Mouse (Mus musculus) liver, adult 2 months (tissue): ENCODE data around the gene 2700049A03Rik.

Experiments used
- CTCF ChIP-seq: fragments of 200-500 bp; IDR thresholded peaks from 2 replicates; pipeline ENCODE4 v1.5.1; 2011; ENCODE audit warnings: low read depth, low read length, control low read depth
- POLR2A ChIP-seq: fragments of 200-500 bp; IDR thresholded peaks from 2 replicates; pipeline ENCODE4 v1.6.1; 2011; ENCODE audit warnings: low read length, control low read depth; ENCODE audit not compliant: insufficient read depth; ENCODE audit errors: extremely low read depth

GRCm38 (mm10) chr12:71111331-71111730 lies 25.3 kb upstream of the 2700049A03Rik start, which contains the start of gene Tomm20l:
- TF ChIP-seq POLR2A (no peak), CTCF (peak; percentile 44)
